Mouse (Mus musculus): ENCODE results near the gene Btbd35f26.
"Not testable (repeated sequence)": the region's sequence is repeated elsewhere in the genome, so short reads cannot be mapped to it uniquely, and the experiment has no call there.

Btbd35f26 gene

GRCm38 (mm10) chrX:31336154-31336553, at the start of gene Btbd35f26:
Gene Btbd35f26, plus strand, starts transcription at chrX:31336454.
- not testable (repeated sequence) for DNase-seq

GRCm38 (mm10) chrX:31341924-31342323, 5.7 kb downstream of the Btbd35f26 start:
- DNase-seq = not testable (repeated sequence)

GRCm38 (mm10) chrX:31383818-31384217, 47.6 kb downstream of the Btbd35f26 start, which contains the start of gene Btbd35f19:
Gene Btbd35f19, minus strand, starts transcription at chrX:31383918.
- not testable (repeated sequence) for DNase-seq

All from kidney, adult 9 months (tissue).